Mouse (Mus musculus): ENCODE measurements around the gene Nelfb. TPM values are rescaled to one million over a fixed set of nuclear protein-coding genes. Genes with fewer than 3 reads are reported as not detected.
A peak's percentile ranks its signal among the peaks of the same experiment; 100 is the strongest.

The Nelfb gene
- polyA plus RNA-seq, 2 experiments: 84.4 to 88.4 TPM

DNA sequence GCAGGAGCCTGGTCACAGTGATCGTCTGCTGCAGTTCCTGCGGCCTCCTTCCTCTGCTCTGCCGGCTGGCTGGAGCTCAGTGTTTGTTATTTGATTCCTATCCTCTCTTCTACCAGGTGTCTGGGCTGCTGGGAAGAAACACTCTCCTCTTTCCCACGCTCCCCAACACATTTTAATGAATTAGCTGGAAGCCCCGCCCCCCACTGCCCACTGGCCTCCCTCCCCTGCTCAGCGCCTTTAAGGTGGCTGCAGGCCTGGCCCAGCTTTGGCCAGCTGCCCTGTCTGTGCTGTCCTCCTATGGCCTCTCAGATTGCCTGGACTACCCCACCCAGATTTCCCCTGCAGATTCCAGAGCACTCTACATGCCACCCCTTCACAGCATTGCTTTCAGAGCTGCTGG, 33.6 kb downstream of the Nelfb start:
- no peak overlapping the region for H3K4me3 ChIP-seq (replicated peaks; ENCODE audit: low read length)
- H3K36me3 ChIP-seq (ENCODE audit: control insufficient read depth, insufficient read depth, low read length): no peaks in the 10 kb centered on the region
- H3K27me3 ChIP-seq (ENCODE audit: control insufficient read depth, insufficient read depth, low read length): peaks cover 36% of the 10 kb centered on the region
- ATAC-seq (ENCODE audit: low FRiP score, low read depth): peak; percentile 10; the same call in 1 of the 2 replicates
- peak overlapping the region; percentile 15 for H3K4me2 ChIP-seq (replicated peaks; ENCODE audit: low read depth, low read length, severe bottlenecking)
- H3K9ac ChIP-seq (ENCODE audit: low read depth, low read length, severe bottlenecking): peak overlapping the region; percentile 17; the same call in 1 of the 2 replicates
- H3K9me3 ChIP-seq (ENCODE audit: control insufficient read depth, low read length): no peaks in the 10 kb centered on the region
- no peak for TF ChIP-seq POLR2A (IDR thresholded peaks at IDR 0.05; ENCODE audit: borderline replicate concordance, extremely low read depth, insufficient read depth, insufficient read length)
- peak; percentile 43 for DNase-seq (ENCODE audit: low spot score)
- H3K27ac ChIP-seq (replicated peaks; ENCODE audit: low read depth, low read length): 0 out of 2 replicates have a peak overlapping the region, but pooled peaks have one; percentile 38
- 3% methylated on average over 6 of the region's 6 CpGs for WGBS
- peaks cover 42% of the 10 kb centered on the region for H3K4me1 ChIP-seq (ENCODE audit: control insufficient read depth, insufficient read depth, low read length)

DNA sequence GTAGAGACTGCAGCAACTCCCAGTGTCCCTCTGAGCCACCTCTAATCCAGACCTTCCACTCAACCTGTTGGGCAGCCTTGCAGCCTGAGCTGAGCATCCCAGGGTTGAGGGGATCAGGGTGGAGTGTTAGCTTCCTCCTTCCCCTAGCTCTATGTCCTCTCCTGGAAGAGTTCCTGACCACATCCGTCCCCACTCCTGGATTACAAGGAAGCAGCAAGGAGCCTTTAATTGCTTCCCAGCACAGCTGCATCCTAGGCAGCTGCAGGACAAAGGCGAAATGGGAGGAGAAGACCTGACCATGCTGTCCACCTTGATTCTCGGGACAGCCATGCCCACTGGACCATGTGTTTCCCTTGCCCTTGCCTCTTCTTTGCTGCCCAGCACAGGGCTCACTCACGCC, 34.2 kb downstream of the Nelfb start:
- ATAC-seq (ENCODE audit: low FRiP score, low read depth): no peak
- no peak overlapping the region for H3K27ac ChIP-seq (replicated peaks; ENCODE audit: low read depth, low read length)
- peaks cover 30% of the 10 kb centered on the region for H3K27me3 ChIP-seq (ENCODE audit: control insufficient read depth, insufficient read depth, low read length)
- H3K36me3 ChIP-seq (ENCODE audit: control insufficient read depth, insufficient read depth, low read length): no peaks in the 10 kb centered on the region
- TF ChIP-seq POLR2A (IDR thresholded peaks at IDR 0.05; ENCODE audit: borderline replicate concordance, extremely low read depth, insufficient read depth, insufficient read length): no peak
- H3K9me3 ChIP-seq (ENCODE audit: control insufficient read depth, low read length): no peaks in the 10 kb centered on the region
- no peak for DNase-seq (ENCODE audit: low spot score)
- no peak overlapping the region for H3K4me3 ChIP-seq (replicated peaks; ENCODE audit: low read length)
- WGBS: 37% methylated on average over 4 of the region's 4 CpGs
- peaks cover 42% of the 10 kb centered on the region for H3K4me1 ChIP-seq (ENCODE audit: control insufficient read depth, insufficient read depth, low read length)
- H3K4me2 ChIP-seq (replicated peaks; ENCODE audit: low read depth, low read length, severe bottlenecking): 0 out of 2 replicates have a peak overlapping the region, but pooled peaks have one; percentile 8
- no peak overlapping the region; the same call in 1 of the 2 replicates for H3K9ac ChIP-seq (ENCODE audit: low read depth, low read length, severe bottlenecking)

DNA sequence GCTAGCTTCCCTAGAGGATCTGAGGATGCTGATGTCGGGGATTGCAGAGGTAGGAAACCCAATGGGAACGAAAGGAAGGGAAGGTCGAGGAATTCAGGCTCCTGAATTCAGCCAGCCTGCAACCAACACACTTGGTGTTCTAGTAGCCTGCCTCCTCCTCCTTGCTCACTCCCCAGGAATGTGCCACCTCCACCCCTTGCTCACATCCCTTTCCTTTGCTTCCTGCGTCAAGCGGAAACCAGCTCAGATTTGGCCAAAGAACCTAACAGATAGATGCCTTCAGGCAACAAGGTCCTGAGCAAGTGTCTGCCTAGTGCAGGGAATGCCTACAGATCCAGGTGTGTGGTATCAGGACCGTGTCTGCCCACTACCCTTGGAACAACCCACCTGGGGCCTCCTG, 34.7 kb downstream of the Nelfb start:
- H3K4me3 ChIP-seq (replicated peaks; ENCODE audit: low read length): no peak overlapping the region
- no peak overlapping the region for H3K9ac ChIP-seq (ENCODE audit: low read depth, low read length, severe bottlenecking)
- H3K27me3 ChIP-seq (ENCODE audit: control insufficient read depth, insufficient read depth, low read length): peaks cover 25% of the 10 kb centered on the region
- no peak overlapping the region for H3K4me2 ChIP-seq (replicated peaks; ENCODE audit: low read depth, low read length, severe bottlenecking)
- peaks cover 42% of the 10 kb centered on the region for H3K4me1 ChIP-seq (ENCODE audit: control insufficient read depth, insufficient read depth, low read length)
- 43% methylated on average over 6 of the region's 6 CpGs for WGBS
- ATAC-seq (ENCODE audit: low FRiP score, low read depth) (no peak), DNase-seq (ENCODE audit: low spot score) (no peak)
- no peaks in the 10 kb centered on the region for H3K9me3 ChIP-seq (ENCODE audit: control insufficient read depth, low read length)
- no peaks in the 10 kb centered on the region for H3K36me3 ChIP-seq (ENCODE audit: control insufficient read depth, insufficient read depth, low read length)
- no peak for TF ChIP-seq POLR2A (IDR thresholded peaks at IDR 0.05; ENCODE audit: borderline replicate concordance, extremely low read depth, insufficient read depth, insufficient read length)
- H3K27ac ChIP-seq (replicated peaks; ENCODE audit: low read depth, low read length): no peak overlapping the region

GRCm38 (mm10) chr2:25175690-25176078, 35.6 kb downstream of the Nelfb start:
- no peaks in the 10 kb centered on the region for H3K36me3 ChIP-seq (ENCODE audit: control insufficient read depth, insufficient read depth, low read length)
- DNase-seq (ENCODE audit: low spot score): no peak
- no peak overlapping the region for H3K4me2 ChIP-seq (replicated peaks; ENCODE audit: low read depth, low read length, severe bottlenecking)
- H3K4me3 ChIP-seq (replicated peaks; ENCODE audit: low read length): no peak overlapping the region
- H3K4me1 ChIP-seq (ENCODE audit: control insufficient read depth, insufficient read depth, low read length): peaks cover 33% of the 10 kb centered on the region
- ATAC-seq (ENCODE audit: low FRiP score, low read depth): no peak
- no peak overlapping the region for H3K9ac ChIP-seq (ENCODE audit: low read depth, low read length, severe bottlenecking)
- 74% methylated on average over 4 of the region's 4 CpGs for WGBS
- H3K27ac ChIP-seq (replicated peaks; ENCODE audit: low read depth, low read length): no peak overlapping the region
- no peaks in the 10 kb centered on the region for H3K9me3 ChIP-seq (ENCODE audit: control insufficient read depth, low read length)
- peaks cover 16% of the 10 kb centered on the region for H3K27me3 ChIP-seq (ENCODE audit: control insufficient read depth, insufficient read depth, low read length)
- no peak for TF ChIP-seq POLR2A (IDR thresholded peaks at IDR 0.05; ENCODE audit: borderline replicate concordance, extremely low read depth, insufficient read depth, insufficient read length)

DNA sequence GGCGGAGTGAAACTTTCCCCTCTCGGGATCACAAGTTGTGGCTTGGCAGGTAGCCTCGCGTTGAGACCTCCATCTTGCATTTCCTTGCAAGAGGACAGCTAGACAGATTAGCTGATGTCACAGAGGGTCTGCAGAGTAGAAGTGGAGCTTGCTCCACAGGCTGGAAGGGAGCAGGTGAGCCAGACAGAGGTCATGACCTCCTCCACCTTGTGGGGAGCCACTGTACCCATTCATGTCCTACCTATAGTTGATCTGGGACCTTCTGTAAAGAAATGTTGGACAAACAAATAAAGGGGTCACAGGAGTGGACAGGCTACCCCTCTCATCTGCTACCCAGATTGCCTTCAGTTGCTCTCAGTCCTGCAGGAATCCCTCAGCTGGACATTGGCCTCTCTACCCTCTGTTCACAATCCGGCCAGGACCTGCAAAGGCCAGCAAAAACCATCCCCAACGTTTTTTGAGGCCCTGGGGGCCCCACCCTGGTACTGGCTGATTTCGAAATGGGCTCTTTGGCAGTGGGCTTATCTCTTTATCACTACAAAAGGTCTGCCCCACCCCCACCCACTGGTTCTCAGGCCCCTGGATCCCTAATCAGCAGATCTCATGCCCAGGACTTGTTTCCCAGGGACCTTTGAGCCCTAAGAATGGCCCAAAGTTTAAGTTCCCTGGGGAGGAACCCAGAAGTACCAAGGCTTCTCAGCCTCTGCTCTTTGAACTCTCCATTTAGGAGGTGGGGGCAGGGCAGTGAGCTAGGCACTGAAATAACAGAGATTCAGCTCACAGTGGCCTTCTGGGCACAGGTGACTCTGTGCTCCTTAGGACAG, 36.2 kb downstream of the Nelfb start:
- no peak for ATAC-seq (ENCODE audit: low FRiP score, low read depth)
- no peak overlapping the region for H3K27ac ChIP-seq (replicated peaks; ENCODE audit: low read depth, low read length)
- no peak overlapping the region for H3K9ac ChIP-seq (ENCODE audit: low read depth, low read length, severe bottlenecking)
- no peak overlapping the region for H3K4me3 ChIP-seq (replicated peaks; ENCODE audit: low read length)
- DNase-seq (ENCODE audit: low spot score): no peak
- WGBS: 51% methylated on average over 7 of the region's 7 CpGs
- H3K36me3 ChIP-seq (ENCODE audit: control insufficient read depth, insufficient read depth, low read length): no peaks in the 10 kb centered on the region
- TF ChIP-seq POLR2A (IDR thresholded peaks at IDR 0.05; ENCODE audit: borderline replicate concordance, extremely low read depth, insufficient read depth, insufficient read length): no peak
- H3K4me2 ChIP-seq (replicated peaks; ENCODE audit: low read depth, low read length, severe bottlenecking): no peak overlapping the region
- H3K27me3 ChIP-seq (ENCODE audit: control insufficient read depth, insufficient read depth, low read length): peaks cover 10% of the 10 kb centered on the region; the same call in 1 of the 2 replicates
- peaks cover 30% of the 10 kb centered on the region for H3K4me1 ChIP-seq (ENCODE audit: control insufficient read depth, insufficient read depth, low read length)
- no peaks in the 10 kb centered on the region for H3K9me3 ChIP-seq (ENCODE audit: control insufficient read depth, low read length)
